Mouse (Mus musculus): Measurements from ENCODE around the gene Sipa1l1. TPM values are rescaled to one million over a fixed set of nuclear protein-coding genes. Genes with fewer than 3 reads are reported as not detected.

Gene Sipa1l1
- polyA plus RNA-seq, 1 experiment from 2014 or later = 39.0 TPM

DNA sequence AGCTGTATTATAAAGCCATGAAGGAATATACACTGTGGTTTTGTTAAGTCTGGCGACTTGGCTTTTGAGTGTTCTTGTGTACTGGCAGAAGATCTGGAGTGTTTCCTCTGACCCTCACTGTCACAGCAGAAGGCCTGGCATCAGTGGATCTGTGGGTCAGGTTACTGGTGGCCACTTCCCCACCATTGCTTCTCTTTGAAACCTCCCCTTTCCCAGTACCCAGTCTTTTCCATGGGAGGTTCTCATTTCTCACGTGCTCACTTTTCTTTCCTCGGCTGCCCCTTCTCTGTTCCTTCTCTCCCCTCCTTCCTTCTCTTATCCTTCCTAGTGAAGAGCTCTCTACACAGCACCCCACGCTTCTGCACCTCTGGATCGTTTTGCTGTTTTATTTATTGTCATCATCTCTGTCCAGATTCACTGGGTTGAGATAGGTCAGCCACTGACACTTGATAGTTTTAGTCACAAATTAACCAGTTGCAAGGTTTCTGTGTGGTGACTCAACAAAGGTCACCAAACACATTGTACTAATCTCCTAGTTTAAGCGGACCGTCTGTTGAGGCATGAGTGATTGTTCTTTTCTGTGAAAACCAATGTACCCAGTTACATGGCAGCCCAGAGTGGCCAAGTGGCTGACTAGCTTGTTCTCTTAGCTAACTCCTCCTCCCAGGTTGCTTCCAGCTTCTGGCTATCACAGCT lies 150.5 kb downstream of the Sipa1l1 start:
- Histone ChIP-seq H3K27me3 (no peaks in the 10 kb centered on the region), H3K4me2 (no peak overlapping the region), H3K27ac (no peak overlapping the region), H3K4me1 (peaks cover 15% of the 10 kb centered on the region), H3K4me3 (no peak overlapping the region), H3K9ac (no peak overlapping the region), H3K9me3 (no peaks in the 10 kb centered on the region), H3K36me3 (no peaks in the 10 kb centered on the region)
- ATAC-seq (ENCODE audit: insufficient number of reproducible peaks, low FRiP score, low TSS enrichment, low read depth) = no peak
- 81% methylated on average over 7 of the region's 7 CpGs for WGBS

DNA sequence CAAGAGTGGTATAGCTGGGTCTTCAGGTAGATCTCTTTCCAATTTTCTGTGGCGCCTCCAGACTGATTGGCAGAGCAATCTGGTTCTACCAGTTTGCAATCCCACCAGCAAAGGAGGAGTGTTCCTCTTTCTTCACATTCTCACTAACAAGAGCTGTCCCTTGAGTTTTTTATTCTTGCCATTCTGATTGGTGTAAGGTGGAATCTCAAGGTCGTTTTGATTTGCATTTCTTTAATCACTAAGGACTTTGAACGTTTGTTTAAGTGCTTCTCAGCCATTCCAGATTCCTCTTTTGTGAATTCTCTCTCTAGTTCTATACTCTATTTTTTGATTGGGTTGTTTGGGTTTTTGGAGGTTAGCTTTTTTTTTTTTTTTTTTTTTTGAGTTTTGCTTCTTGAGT lies 151.1 kb downstream of the Sipa1l1 start:
- Histone ChIP-seq H3K9ac (no peak overlapping the region), H3K27me3 (no peaks in the 10 kb centered on the region)
- ATAC-seq (ENCODE audit: insufficient number of reproducible peaks, low FRiP score, low TSS enrichment, low read depth) = no peak

DNA sequence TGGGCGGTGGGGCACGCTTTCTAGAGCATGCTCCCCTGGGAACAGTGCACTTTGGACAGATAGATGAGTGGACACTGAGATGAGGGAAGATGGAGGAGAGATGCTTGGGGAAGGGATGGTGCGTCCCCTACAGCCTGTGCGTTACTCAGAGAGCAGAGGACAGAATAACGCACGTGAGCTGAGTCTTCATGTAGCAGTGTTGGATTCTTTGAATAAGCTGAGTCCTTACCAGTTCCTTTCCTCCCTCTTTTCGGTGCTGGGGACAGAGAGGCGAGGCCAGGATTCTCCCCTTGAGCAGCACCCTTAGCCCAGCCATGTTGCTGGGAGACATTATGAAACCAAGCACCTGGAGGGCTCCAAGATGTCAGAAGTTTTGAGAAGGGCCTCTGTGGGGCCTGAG lies 152.3 kb downstream of the Sipa1l1 start:
- 79% methylated on average over 8 of the region's 8 CpGs for WGBS
- H3K9me3 ChIP-seq = no peaks in the 10 kb centered on the region
- no peaks in the 10 kb centered on the region for H3K36me3 ChIP-seq
- no peak for ATAC-seq (ENCODE audit: insufficient number of reproducible peaks, low FRiP score, low TSS enrichment, low read depth)
- no peak overlapping the region for H3K4me3 ChIP-seq
- peaks cover 15% of the 10 kb centered on the region for H3K4me1 ChIP-seq
- H3K4me2 ChIP-seq = no peak overlapping the region
- H3K9ac ChIP-seq = no peak overlapping the region
- no peak overlapping the region for H3K27ac ChIP-seq
- H3K27me3 ChIP-seq = no peaks in the 10 kb centered on the region

More for the DNA sequence above, 151.1 kb downstream of the Sipa1l1 start:
- 62% methylated on average over 3 of the region's 3 CpGs for WGBS
- Histone ChIP-seq H3K9me3 (no peaks in the 10 kb centered on the region), H3K36me3 (no peaks in the 10 kb centered on the region), H3K4me3 (no peak overlapping the region), H3K4me1 (peaks cover 15% of the 10 kb centered on the region), H3K27ac (no peak overlapping the region), H3K4me2 (no peak overlapping the region)

DNA sequence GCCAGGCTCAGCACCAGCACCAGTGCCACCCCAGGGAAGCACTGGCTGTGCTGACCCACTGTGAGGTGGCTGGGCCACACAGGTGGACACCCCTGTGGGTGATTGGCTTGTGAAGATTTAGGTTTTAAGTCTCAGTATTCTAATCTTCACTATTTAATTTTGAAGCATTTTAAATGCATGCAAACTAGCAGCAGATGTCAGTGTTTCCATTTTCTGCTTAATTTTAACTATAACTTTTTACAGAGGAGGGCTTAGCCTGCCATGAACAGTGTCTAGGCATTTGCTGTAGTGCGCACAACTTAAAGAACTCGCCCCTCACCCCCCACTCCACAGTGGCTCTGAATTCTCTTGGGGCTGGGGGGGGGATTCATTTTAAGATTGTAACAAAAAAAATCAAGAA lies 152.7 kb downstream of the Sipa1l1 start:
- 67% methylated on average over 2 of the region's 2 CpGs for WGBS
- Histone ChIP-seq H3K27ac (no peak overlapping the region), H3K4me3 (no peak overlapping the region), H3K4me1 (peaks cover 15% of the 10 kb centered on the region), H3K27me3 (no peaks in the 10 kb centered on the region), H3K9ac (no peak overlapping the region), H3K9me3 (no peaks in the 10 kb centered on the region), H3K4me2 (no peak overlapping the region), H3K36me3 (no peaks in the 10 kb centered on the region)
- no peak for ATAC-seq (ENCODE audit: insufficient number of reproducible peaks, low FRiP score, low TSS enrichment, low read depth)

DNA sequence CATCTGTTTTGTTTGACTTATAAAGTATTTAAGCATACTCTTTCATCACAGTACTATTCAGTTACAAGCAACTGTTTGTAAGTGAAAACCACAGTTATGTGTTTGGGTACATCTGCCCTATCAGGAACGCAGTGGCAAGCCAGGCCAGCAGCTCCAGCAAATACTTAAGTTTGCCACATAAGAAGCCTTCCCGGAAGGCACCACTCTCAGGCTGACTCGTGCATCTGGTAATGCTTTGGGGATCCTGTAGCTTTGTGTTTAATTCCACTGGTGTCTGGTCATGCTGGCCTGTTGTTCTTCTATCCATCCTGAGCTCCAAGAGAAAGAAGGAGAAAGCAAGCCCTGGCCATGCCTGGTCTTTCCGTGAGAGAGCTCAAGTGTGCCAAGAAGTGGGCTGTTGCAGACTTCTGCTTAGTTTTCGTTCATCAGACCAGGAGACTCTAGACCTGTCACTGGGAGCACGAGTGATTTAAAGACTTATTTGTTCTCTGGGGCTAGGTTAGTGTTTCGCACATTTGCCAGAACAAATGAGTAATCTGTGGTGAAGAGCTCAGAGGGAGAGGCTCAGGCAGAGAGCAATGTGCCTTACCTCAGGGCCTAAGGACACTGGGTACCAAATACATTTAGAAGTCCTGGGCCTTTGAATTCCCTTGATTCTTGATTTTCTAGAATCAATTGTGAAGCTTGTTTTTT lies 153.8 kb downstream of the Sipa1l1 start:
- Histone ChIP-seq H3K4me1 (peaks cover 15% of the 10 kb centered on the region), H3K4me3 (no peak overlapping the region), H3K27me3 (no peaks in the 10 kb centered on the region), H3K27ac (no peak overlapping the region), H3K4me2 (no peak overlapping the region), H3K9ac (no peak overlapping the region), H3K36me3 (no peaks in the 10 kb centered on the region), H3K9me3 (no peaks in the 10 kb centered on the region)
- 45% methylated on average over 7 of the region's 7 CpGs for WGBS
- no peak for ATAC-seq (ENCODE audit: insufficient number of reproducible peaks, low FRiP score, low TSS enrichment, low read depth)

DNA sequence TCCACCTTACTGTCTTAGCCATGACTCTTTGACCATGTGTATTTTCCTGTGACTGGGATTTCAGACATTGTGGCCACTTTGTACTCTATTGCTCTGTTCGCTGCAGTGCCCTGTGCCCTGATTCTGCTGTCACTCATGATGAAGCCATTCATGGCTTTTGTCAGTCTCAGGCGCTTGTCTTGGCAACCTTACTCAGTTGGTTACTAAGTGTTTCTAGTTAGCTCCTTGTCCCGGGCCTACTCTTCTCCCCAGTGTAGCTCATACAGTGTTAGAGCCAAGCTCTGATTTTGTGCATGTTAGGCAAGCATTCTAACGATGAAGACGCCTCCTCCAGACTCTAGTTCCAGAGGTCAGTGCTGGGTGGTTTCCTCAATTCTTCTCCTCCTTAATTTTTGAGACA lies 155.5 kb downstream of the Sipa1l1 start:
- Histone ChIP-seq H3K27ac (no peak overlapping the region), H3K4me2 (no peak overlapping the region), H3K9ac (no peak overlapping the region), H3K4me3 (no peak overlapping the region), H3K4me1 (peaks cover 15% of the 10 kb centered on the region), H3K27me3 (no peaks in the 10 kb centered on the region), H3K36me3 (no peaks in the 10 kb centered on the region), H3K9me3 (no peaks in the 10 kb centered on the region)
- ATAC-seq (ENCODE audit: insufficient number of reproducible peaks, low FRiP score, low TSS enrichment, low read depth) = no peak
- 90% methylated on average over 5 of the region's 5 CpGs for WGBS

DNA sequence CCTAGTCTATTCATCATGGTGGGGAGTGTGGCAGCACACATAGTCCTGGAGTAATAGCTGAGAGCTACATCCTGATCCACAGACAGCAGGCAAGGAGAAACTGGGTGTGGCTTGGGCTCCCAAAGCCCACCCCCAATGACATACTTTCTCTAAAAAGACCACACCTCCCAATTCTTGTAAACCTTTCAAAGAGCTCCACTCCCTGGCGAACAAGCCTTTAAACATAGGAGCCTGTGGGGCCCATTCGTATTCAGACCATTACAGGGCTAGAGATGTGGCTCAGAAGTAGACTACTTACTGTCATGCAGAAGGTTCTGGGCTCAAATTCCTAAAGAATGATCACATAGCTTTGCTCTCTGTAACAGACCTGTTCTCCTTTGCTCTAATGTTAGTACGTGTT lies 156.4 kb downstream of the Sipa1l1 start:
- WGBS = 67% methylated on average over 3 of the region's 3 CpGs
- Histone ChIP-seq H3K4me2 (no peak overlapping the region), H3K36me3 (no peaks in the 10 kb centered on the region), H3K4me3 (no peak overlapping the region), H3K4me1 (peaks cover 15% of the 10 kb centered on the region), H3K9me3 (no peaks in the 10 kb centered on the region), H3K27me3 (no peaks in the 10 kb centered on the region), H3K9ac (no peak overlapping the region), H3K27ac (no peak overlapping the region)
- ATAC-seq (ENCODE audit: insufficient number of reproducible peaks, low FRiP score, low TSS enrichment, low read depth) = no peak

DNA sequence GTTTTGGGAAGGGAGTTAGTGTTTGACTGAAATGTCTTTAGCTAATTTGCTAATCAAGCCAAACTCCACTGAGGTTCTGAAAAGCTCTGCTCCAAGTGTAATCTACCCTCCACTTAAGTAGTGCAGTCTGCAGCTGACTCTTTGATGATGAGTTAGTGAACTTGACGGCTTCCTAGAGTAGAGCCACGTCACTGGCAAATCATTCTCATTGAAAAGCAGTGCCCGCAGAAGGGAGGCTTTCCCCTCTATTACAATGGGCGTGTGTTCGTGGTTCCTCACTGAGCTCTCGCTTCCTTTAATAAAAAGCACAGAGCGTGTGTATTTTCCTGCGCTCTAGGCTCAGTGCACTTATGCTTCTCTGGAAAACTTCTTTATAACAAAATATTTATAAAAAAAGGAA lies 157.3 kb downstream of the Sipa1l1 start:
- Histone ChIP-seq H3K9ac (no peak overlapping the region), H3K27ac (no peak overlapping the region), H3K4me2 (no peak overlapping the region), H3K27me3 (no peaks in the 10 kb centered on the region), H3K36me3 (no peaks in the 10 kb centered on the region), H3K4me1 (peaks cover 8% of the 10 kb centered on the region), H3K4me3 (no peak overlapping the region), H3K9me3 (no peaks in the 10 kb centered on the region)
- WGBS = 56% methylated on average over 8 of the region's 8 CpGs
- no peak for ATAC-seq (ENCODE audit: insufficient number of reproducible peaks, low FRiP score, low TSS enrichment, low read depth)

DNA sequence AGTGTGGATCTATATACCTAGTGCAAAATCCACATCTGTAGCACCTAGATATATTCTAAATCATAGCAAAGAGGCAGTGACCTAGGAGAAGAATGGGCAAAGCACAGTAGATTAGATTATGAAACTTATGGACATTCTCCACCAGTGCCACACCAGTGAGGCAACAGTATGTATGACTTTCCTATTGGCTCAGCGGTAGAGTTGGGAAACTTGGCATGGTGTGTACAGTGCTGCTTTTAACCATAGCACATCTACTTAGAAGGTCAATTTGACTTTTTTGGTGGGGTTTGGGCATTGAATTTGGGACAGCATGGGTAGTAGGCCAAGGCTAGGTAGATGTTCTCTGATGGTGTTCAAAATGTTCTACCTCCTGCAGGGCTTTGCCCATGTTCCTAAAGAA lies 159.0 kb downstream of the Sipa1l1 start:
- H3K4me2 ChIP-seq = no peak overlapping the region
- no peak overlapping the region for H3K27ac ChIP-seq
- no peaks in the 10 kb centered on the region for H3K27me3 ChIP-seq
- no peaks in the 10 kb centered on the region for H3K36me3 ChIP-seq
- no peak overlapping the region for H3K4me3 ChIP-seq
- H3K9ac ChIP-seq = no peak overlapping the region
- no peaks in the 10 kb centered on the region for H3K9me3 ChIP-seq
- 100% methylated on average over 1 of the region's 1 CpGs for WGBS
- peaks cover 9% of the 10 kb centered on the region; the same call in 1 of the 2 replicates for H3K4me1 ChIP-seq
- no peak for ATAC-seq (ENCODE audit: insufficient number of reproducible peaks, low FRiP score, low TSS enrichment, low read depth)

DNA sequence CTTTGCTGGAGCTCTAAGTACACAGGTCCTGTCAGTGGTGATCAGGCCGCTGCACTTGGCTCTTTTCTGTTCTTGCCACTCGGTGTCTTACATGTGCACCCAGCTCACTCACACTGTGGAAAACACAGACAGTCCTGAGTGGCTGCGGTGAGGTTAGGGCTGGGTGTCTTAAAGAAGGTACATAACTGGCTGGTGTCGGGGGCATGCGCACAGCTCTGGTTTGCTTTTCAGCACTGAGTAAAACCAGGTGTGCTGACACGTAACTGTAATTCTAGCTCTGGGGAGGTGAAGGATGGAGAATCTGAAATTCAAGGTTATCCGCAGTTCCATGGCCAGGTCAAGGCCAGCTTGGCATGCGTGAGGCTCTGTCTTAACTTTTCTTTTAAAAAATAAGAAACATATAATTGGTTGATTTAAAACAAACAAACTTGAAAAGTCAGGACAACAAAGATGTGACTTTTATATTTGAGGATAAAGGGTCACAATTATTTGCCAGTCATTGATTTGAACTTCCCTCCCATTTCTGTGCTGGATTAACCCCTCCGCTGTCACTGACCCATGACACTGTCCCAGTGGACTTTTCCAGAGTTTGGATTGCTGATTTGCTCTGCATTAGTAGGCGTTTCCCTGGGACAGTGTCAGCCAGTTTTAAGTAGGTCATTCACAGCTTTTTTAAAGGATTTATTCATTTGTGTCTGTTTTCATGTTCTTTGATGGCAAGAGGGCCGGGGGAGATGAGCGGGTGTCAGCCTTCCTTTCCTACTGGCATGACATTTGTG lies 163.9 kb downstream of the Sipa1l1 start:
- H3K4me3 ChIP-seq = no peak overlapping the region
- H3K9ac ChIP-seq = no peak overlapping the region
- no peaks in the 10 kb centered on the region for H3K9me3 ChIP-seq
- no peaks in the 10 kb centered on the region for H3K27me3 ChIP-seq
- 67% methylated on average over 12 of the region's 12 CpGs for WGBS
- ATAC-seq (ENCODE audit: insufficient number of reproducible peaks, low FRiP score, low TSS enrichment, low read depth) = no peak
- no peaks in the 10 kb centered on the region for H3K36me3 ChIP-seq
- H3K4me1 ChIP-seq = peaks cover 21% of the 10 kb centered on the region
- H3K27ac ChIP-seq = no peak overlapping the region
- no peak overlapping the region for H3K4me2 ChIP-seq

DNA sequence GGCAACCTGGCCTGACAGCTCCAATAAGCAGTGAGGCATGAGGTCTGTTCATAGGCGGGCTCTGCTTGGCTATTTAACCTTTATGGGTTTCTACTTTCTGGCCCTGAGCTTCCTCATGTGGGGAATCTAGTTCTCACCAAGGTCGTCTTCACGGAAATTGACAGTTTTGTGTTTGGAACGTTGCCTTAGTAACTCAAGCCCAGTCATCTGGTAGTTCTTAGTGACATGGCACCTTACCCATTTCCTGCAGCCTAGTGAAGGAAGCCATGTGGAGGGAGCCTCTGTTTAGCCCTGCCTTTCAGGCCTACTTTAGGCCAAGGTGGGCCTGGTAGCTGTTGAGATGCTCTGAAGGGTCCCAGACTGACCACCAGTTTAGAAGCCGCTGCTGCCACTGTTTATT lies 164.9 kb downstream of the Sipa1l1 start:
- H3K9ac ChIP-seq = no peak overlapping the region
- H3K4me1 ChIP-seq = peaks cover 23% of the 10 kb centered on the region
- no peak overlapping the region for H3K4me2 ChIP-seq
- no peaks in the 10 kb centered on the region for H3K9me3 ChIP-seq
- H3K27ac ChIP-seq = no peak overlapping the region
- no peak for ATAC-seq (ENCODE audit: insufficient number of reproducible peaks, low FRiP score, low TSS enrichment, low read depth)
- no peaks in the 10 kb centered on the region for H3K27me3 ChIP-seq
- no peak overlapping the region for H3K4me3 ChIP-seq
- H3K36me3 ChIP-seq = no peaks in the 10 kb centered on the region
- 37% methylated on average over 5 of the region's 5 CpGs for WGBS

DNA sequence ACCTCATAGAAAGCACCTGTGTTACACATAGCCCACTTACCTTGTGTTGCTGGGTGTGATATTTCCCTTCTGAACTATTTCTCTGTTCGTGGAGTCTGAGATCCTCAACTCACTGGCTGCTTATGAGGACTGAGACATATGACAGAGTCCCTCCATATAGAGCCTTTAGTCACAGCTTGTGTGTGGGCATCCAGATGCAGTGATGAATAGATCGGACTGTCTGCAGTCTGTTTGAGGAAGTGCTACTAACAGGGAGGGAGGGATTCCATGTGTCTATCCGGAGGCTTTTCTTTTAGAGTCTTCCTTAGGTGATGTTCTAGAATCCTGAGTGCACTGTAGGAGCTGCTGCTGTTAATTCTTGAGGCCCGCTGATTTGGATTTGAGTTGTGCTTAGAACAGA lies 165.4 kb downstream of the Sipa1l1 start:
- H3K9ac ChIP-seq = no peak overlapping the region
- no peaks in the 10 kb centered on the region for H3K9me3 ChIP-seq
- WGBS = 63% methylated on average over 4 of the region's 4 CpGs
- H3K4me3 ChIP-seq = no peak overlapping the region
- ATAC-seq (ENCODE audit: insufficient number of reproducible peaks, low FRiP score, low TSS enrichment, low read depth) = no peak
- no peak overlapping the region for H3K27ac ChIP-seq
- H3K36me3 ChIP-seq = no peaks in the 10 kb centered on the region
- peaks cover 28% of the 10 kb centered on the region for H3K4me1 ChIP-seq
- H3K4me2 ChIP-seq = no peak overlapping the region
- no peaks in the 10 kb centered on the region for H3K27me3 ChIP-seq
